Mouse (Mus musculus) NIH3T3 (cell line): ENCODE data around the gene Lrriq1.
A peak's percentile ranks its signal among the peaks of the same experiment; 100 is the strongest.

Experiments
- DNase-seq: peaks from one replicate; pipeline ENCODE4 v3.0.0-alpha.2; 2012; ENCODE audit warnings: low read depth

Lrriq1 gene

GRCm38 (mm10) chr10:103235707-103236459 lies at the start of gene Lrriq1:
Lrriq1 (minus strand) TSS chr10:103236322.
- DNase-seq, result no peak

GRCm38 (mm10) chr10:103253842-103254803 lies 18.0 kb upstream of the Lrriq1 start:
- peak; percentile 65 for DNase-seq

GRCm38 (mm10) chr10:103236460-103236772 lies 294 bp upstream of the Lrriq1 start:
- no peak for DNase-seq

- DNase-seq, result no peak
Observed at GRCm38 (mm10) chr10:103226646-103227045, 9.5 kb downstream of the Lrriq1 start.

GRCm38 (mm10) chr10:103194655-103195328 lies 41.3 kb downstream of the Lrriq1 start:
- peak; percentile 66 for DNase-seq

- no peak for DNase-seq
Observed at GRCm38 (mm10) chr10:103145769-103146379, 90.2 kb downstream of the Lrriq1 start.

GRCm38 (mm10) chr10:103144927-103145768 lies 91.0 kb downstream of the Lrriq1 start:
- no peak for DNase-seq

- DNase-seq, result no peak
Observed at GRCm38 (mm10) chr10:103142526-103142925, 93.6 kb downstream of the Lrriq1 start.

- DNase-seq, result peak; percentile 33
Observed at GRCm38 (mm10) chr10:103141532-103141931, 94.6 kb downstream of the Lrriq1 start.

- DNase-seq, result no peak
Observed at GRCm38 (mm10) chr10:103140609-103141008, 95.5 kb downstream of the Lrriq1 start.

- no peak for DNase-seq
Observed at GRCm38 (mm10) chr10:103114629-103115028, 121.5 kb downstream of the Lrriq1 start.

GRCm38 (mm10) chr10:103108090-103108489 lies 128.0 kb downstream of the Lrriq1 start:
- peak; percentile 5 for DNase-seq

- DNase-seq, result no peak
Observed at GRCm38 (mm10) chr10:103086101-103086500, 150.0 kb downstream of the Lrriq1 start.

- DNase-seq, result no peak
Observed at GRCm38 (mm10) chr10:103049593-103049992, 186.5 kb downstream of the Lrriq1 start.

- DNase-seq, result no peak
Observed at GRCm38 (mm10) chr10:103046623-103047022, 189.5 kb downstream of the Lrriq1 start.

- DNase-seq, result no peak
Observed at GRCm38 (mm10) chr10:103045019-103045418, 191.1 kb downstream of the Lrriq1 start.

GRCm38 (mm10) chr10:103035002-103035640 lies 201.0 kb downstream of the Lrriq1 start:
- no peak for DNase-seq

GRCm38 (mm10) chr10:103030931-103031330 lies 205.2 kb downstream of the Lrriq1 start:
- no peak for DNase-seq

- no peak for DNase-seq
Observed at GRCm38 (mm10) chr10:103029730-103030490, 206.2 kb downstream of the Lrriq1 start, which contains the start of gene Alx1. Alx1 (minus strand) TSS chr10:103030215.
